Mouse (Mus musculus) MEL (cell line): ENCODE measurements around the gene Dda1. TPM values are rescaled to one million over a fixed set of nuclear protein-coding genes. Genes with fewer than 3 reads are reported as not detected.

Experiments
- DNase-seq: peaks from one replicate; pipeline ENCODE4 v3.0.0; 2011; ENCODE audit warnings: low read depth, low spot score
- H3K27ac ChIP-seq: 2 replicates; pipeline ENCODE4 v1.5.1; 2012; ENCODE audit warnings: low read depth, mild to moderate bottlenecking, control low read depth, low read length, moderate library complexity; ENCODE audit not compliant: control insufficient read depth
- H3K27me3 ChIP-seq, 2 experiments: fragments of 150-350 bp in 1 of 2; sonication (generic) in 1 of 2; 2 replicates each; pipeline ENCODE4 v1.6.1; 2012; ENCODE audit warnings: low read length in 2 of 2, mild to moderate bottlenecking in 2 of 2, improper control_type of control experiment in 1 of 2, moderate library complexity in 1 of 2; ENCODE audit not compliant: insufficient read depth in 2 of 2, control insufficient read depth in 1 of 2
- H3K36me3 ChIP-seq, 2 experiments: 2 replicates each; pipeline ENCODE4 v1.6.1; 2012 to 2014; ENCODE audit warnings: low read length in 2 of 2, improper control_type of control experiment in 1 of 2, inconsistent platforms in 1 of 2, mild to moderate bottlenecking in 1 of 2; ENCODE audit not compliant: insufficient read depth in 2 of 2, control insufficient read depth in 1 of 2
- H3K4me1 ChIP-seq, 2 experiments: fragments of 150-350 bp in 1 of 2; sonication (generic) in 1 of 2; 2 replicates each; pipeline ENCODE4 v1.6.1; 2012; ENCODE audit warnings: low read length in 2 of 2, improper control_type of control experiment in 1 of 2, mild to moderate bottlenecking in 1 of 2; ENCODE audit not compliant: insufficient read depth in 2 of 2, control insufficient read depth in 1 of 2
- H3K4me3 ChIP-seq, 2 experiments: fragments of 150-350 bp in 1 of 2; sonication (generic) in 1 of 2; 2 replicates each; pipeline ENCODE4 v1.5.1; 2012; ENCODE audit warnings: low read depth in 2 of 2, low read length in 2 of 2, mild to moderate bottlenecking in 2 of 2, moderate library complexity in 2 of 2, control low read depth in 1 of 2, improper control_type of control experiment in 1 of 2; ENCODE audit not compliant: control insufficient read depth in 1 of 2, insufficient read depth in 1 of 2
- H3K79me2 ChIP-seq: 2 replicates; pipeline ENCODE4 v1.6.1; 2012; ENCODE audit warnings: mild to moderate bottlenecking, low read length, moderate library complexity; ENCODE audit not compliant: control insufficient read depth, poor library complexity, insufficient read depth
- H3K9ac ChIP-seq: 2 replicates; pipeline ENCODE4 v1.6.1; 2012; ENCODE audit warnings: low read depth, mild to moderate bottlenecking, control low read depth, low read length, moderate library complexity; ENCODE audit not compliant: control insufficient read depth, poor library complexity, severe bottlenecking
- H3K9me3 ChIP-seq: fragments of 150-350 bp; sonication (generic); replicated peaks from 2 replicates; pipeline ENCODE4 v1.6.1; 2012; ENCODE audit warnings: mild to moderate bottlenecking, low read length, improper control_type of control experiment, moderate library complexity; ENCODE audit not compliant: insufficient read depth
- CHD1 ChIP-seq: IDR thresholded peaks from 2 replicates; pipeline ENCODE4 v1.6.1; 2012; ENCODE audit warnings: low read depth, mild to moderate bottlenecking, inconsistent platforms, low read length, improper control_type of control experiment
- CHD2 ChIP-seq: IDR thresholded peaks from 2 replicates; pipeline ENCODE4 v1.6.1; 2011; ENCODE audit warnings: low read length, improper control_type of control experiment
- CTCF ChIP-seq, 3 experiments: IDR thresholded peaks in 2 of 3; conservative IDR thresholded peaks in 1 of 3; 2 replicates each; pipeline ENCODE4 v1.5.1; 2011 to 2012; ENCODE audit warnings: low read length in 3 of 3, low read depth in 2 of 3, mild to moderate bottlenecking in 2 of 3, improper control_type of control experiment in 1 of 3, inconsistent platforms in 1 of 3, mixed read lengths in 1 of 3, moderate library complexity in 1 of 3; ENCODE audit not compliant: control insufficient read depth in 1 of 3, insufficient read depth in 1 of 3, poor library complexity in 1 of 3, severe bottlenecking in 1 of 3
- E2F4 ChIP-seq: IDR thresholded peaks from 2 replicates; pipeline ENCODE4 v1.6.1; 2011; ENCODE audit warnings: low read depth, low read length, improper control_type of control experiment, borderline replicate concordance
- ELF1 ChIP-seq: IDR thresholded peaks from 2 replicates; pipeline ENCODE4 v1.6.1; 2014; ENCODE audit warnings: low read depth, mild to moderate bottlenecking, inconsistent platforms, low read length, improper control_type of control experiment, moderate library complexity
- EP300 ChIP-seq, 2 experiments: IDR thresholded peaks; 2 replicates each; pipeline ENCODE4 v1.6.1; 2011; ENCODE audit warnings: improper control_type of control experiment in 2 of 2, low read length in 2 of 2, low read depth in 1 of 2, mild to moderate bottlenecking in 1 of 2
- ETS1 ChIP-seq: IDR thresholded peaks from 2 replicates; pipeline ENCODE4 v1.6.1; 2012; ENCODE audit warnings: low read depth, mild to moderate bottlenecking, inconsistent platforms, low read length, improper control_type of control experiment, moderate library complexity
- GABPA ChIP-seq: IDR thresholded peaks from 2 replicates; pipeline ENCODE4 v1.6.1; 2012; ENCODE audit warnings: low read depth, mild to moderate bottlenecking, inconsistent platforms, low read length, improper control_type of control experiment, moderate library complexity
- MAFK ChIP-seq: IDR thresholded peaks from 2 replicates; pipeline ENCODE4 v1.6.1; 2011; ENCODE audit warnings: low read depth, mild to moderate bottlenecking, low read length, improper control_type of control experiment, borderline replicate concordance
- MAX ChIP-seq: IDR thresholded peaks from 2 replicates; pipeline ENCODE4 v1.6.1; 2011; ENCODE audit warnings: low read length, improper control_type of control experiment
- MAZ ChIP-seq: IDR thresholded peaks from 2 replicates; pipeline ENCODE4 v1.6.1; 2012; ENCODE audit warnings: low read depth, mild to moderate bottlenecking, inconsistent platforms, low read length, improper control_type of control experiment
- MXI1 ChIP-seq: IDR thresholded peaks from 2 replicates; pipeline ENCODE4 v1.6.1; 2011; ENCODE audit warnings: mild to moderate bottlenecking, low read depth, low read length, improper control_type of control experiment
- MYC ChIP-seq: IDR thresholded peaks from 2 replicates; pipeline ENCODE4 v1.6.1; 2011; ENCODE audit warnings: low read depth, mild to moderate bottlenecking, low read length, improper control_type of control experiment, moderate library complexity
- NRF1 ChIP-seq: IDR thresholded peaks from 2 replicates; pipeline ENCODE4 v1.6.1; 2014; ENCODE audit warnings: low read depth, mild to moderate bottlenecking, inconsistent platforms, low read length, improper control_type of control experiment, moderate library complexity; ENCODE audit not compliant: poor library complexity, insufficient read depth, severe bottlenecking
- POLR2A ChIP-seq, 2 experiments: IDR thresholded peaks; 2 replicates each; pipeline ENCODE4 v1.6.1; 2011 to 2012; ENCODE audit warnings: low read length in 2 of 2, mild to moderate bottlenecking in 2 of 2, control low read depth in 1 of 2, improper control_type of control experiment in 1 of 2, low read depth in 1 of 2, moderate library complexity in 1 of 2; ENCODE audit not compliant: control insufficient read depth in 1 of 2, insufficient read depth in 1 of 2, poor library complexity in 1 of 2
- TBP ChIP-seq: IDR thresholded peaks from 2 replicates; pipeline ENCODE4 v1.8.0; 2011; ENCODE audit warnings: low read depth, low read length, improper control_type of control experiment
- TCF12 ChIP-seq: IDR thresholded peaks from 2 replicates; pipeline ENCODE4 v1.6.1; 2014; ENCODE audit warnings: low read depth, mild to moderate bottlenecking, inconsistent platforms, low read length, improper control_type of control experiment, moderate library complexity
- ZC3H11A ChIP-seq: IDR thresholded peaks from 2 replicates; pipeline ENCODE4 v1.6.1; 2012; ENCODE audit warnings: low read depth, mild to moderate bottlenecking, inconsistent platforms, low read length, improper control_type of control experiment
- ZMIZ1 ChIP-seq: IDR thresholded peaks from 2 replicates; pipeline ENCODE4 v1.6.1; 2012; ENCODE audit warnings: low read depth, mild to moderate bottlenecking, inconsistent platforms, low read length, improper control_type of control experiment, moderate library complexity
- ZNF384 ChIP-seq: IDR thresholded peaks from 2 replicates; pipeline ENCODE4 v1.6.1; 2012; ENCODE audit warnings: low read depth, mild to moderate bottlenecking, inconsistent platforms, low read length, improper control_type of control experiment
- polyA plus RNA-seq, 2 experiments: library from polyadenylated mRNA; stranded (reverse) in 1 of 2; unstranded in 1 of 2; fragments of >175 nt in 1 of 2; fragments of >200 nt in 1 of 2; gene quantifications; 2 replicates each; pipeline versions ENCODE4 v1.2.1 to v1.2.4; 2012; ENCODE audit warnings: low replicate concordance in 2 of 2, low read depth in 1 of 2; ENCODE audit not compliant: insufficient read length in 2 of 2, insufficient read depth in 1 of 2, missing spikeins in 1 of 2
- total RNA-seq: library from RNA; depleted of rRNA; stranded (reverse); fragments of 300-350 nt; gene quantifications from 2 replicates; pipeline ENCODE4 v1.2.3, GENCODE M21; 2012

The Dda1 gene
- total and polyA plus RNA-seq, 3 experiments: 59.6 to 110 TPM; not detected in 1

- Histone ChIP-seq H3K36me3 (no peaks in the 10 kb centered on the region), H3K9me3 (no peaks in the 10 kb centered on the region), H3K9ac (no peak overlapping the region), H3K4me1 (no peaks in the 10 kb centered on the region), H3K4me3 (no peak overlapping the region), H3K79me2 (no peaks in the 10 kb centered on the region), H3K27me3 (peaks cover 0 to 1% of the 10 kb centered on the region in 2 experiments; a peak in 2 of 4 replicates), H3K27ac (no peak overlapping the region)
- DNase-seq: no peak
- TF ChIP-seq MYC: no peak
- TF ChIP-seq MAX: no peak
- TF ChIP-seq EP300 (IDR thresholded peaks at IDR 0.05; ENCODE audit: low read depth in 1 of 2, low read length in 2 of 2): no peak
Measured at GRCm38 (mm10) chr8:71451337-71451736, 17.7 kb upstream of the Dda1 start.

GRCm38 (mm10) chr8:71451777-71452176 is 17.2 kb upstream of the Dda1 start:
- no peak for DNase-seq
- H3K27me3 ChIP-seq: peaks cover 0 to 1% of the 10 kb centered on the region in 2 experiments; a peak in 2 of 4 replicates

GRCm38 (mm10) chr8:71452669-71453068 is 16.3 kb upstream of the Dda1 start:
- H3K79me2 ChIP-seq: no peaks in the 10 kb centered on the region
- H3K4me1 ChIP-seq: no peaks in the 10 kb centered on the region
- TF ChIP-seq CHD2: no peak
- no peak for TF ChIP-seq POLR2A (IDR thresholded peaks at IDR 0.05; ENCODE audit: control insufficient read depth in 1 of 2, insufficient read depth in 1 of 2, low read depth in 1 of 2, low read length in 2 of 2, poor library complexity in 1 of 2)
- no peak for TF ChIP-seq MXI1
- no peak for TF ChIP-seq MAFK
- no peak for TF ChIP-seq E2F4
- TF ChIP-seq TCF12: no peak
- TF ChIP-seq MAX: no peak
- TF ChIP-seq ELF1: no peak
- TF ChIP-seq CHD1: no peak
- TF ChIP-seq TBP: no peak
- H3K27ac ChIP-seq: no peak overlapping the region
- no peaks in the 10 kb centered on the region; a peak in 2 of 4 replicates for H3K27me3 ChIP-seq
- H3K9ac ChIP-seq: no peak overlapping the region
- no peaks in the 10 kb centered on the region for H3K36me3 ChIP-seq
- no peak overlapping the region for H3K4me3 ChIP-seq
- H3K9me3 ChIP-seq: no peaks in the 10 kb centered on the region
- DNase-seq: no peak

More at GRCm38 (mm10) chr8:71451777-71452176, 17.2 kb upstream of the Dda1 start:
- Histone ChIP-seq H3K27ac (no peak overlapping the region), H3K4me3 (no peak overlapping the region), H3K4me1 (no peaks in the 10 kb centered on the region), H3K9me3 (no peaks in the 10 kb centered on the region), H3K79me2 (no peaks in the 10 kb centered on the region), H3K36me3 (no peaks in the 10 kb centered on the region)
- TF ChIP-seq GABPA: no peak
- no peak for TF ChIP-seq CTCF (IDR thresholded peaks at IDR 0.05 in 2 of 3, conservative IDR thresholded peaks at IDR 0.05 in 1 of 3; ENCODE audit: control insufficient read depth in 1 of 3, insufficient read depth in 1 of 3, low read depth in 2 of 3, low read length in 3 of 3, poor library complexity in 1 of 3, severe bottlenecking in 1 of 3)
- TF ChIP-seq ZC3H11A: no peak
- TF ChIP-seq MAZ: no peak
- no peak for TF ChIP-seq ETS1
- no peak for TF ChIP-seq NRF1
- no peak for TF ChIP-seq E2F4
- TF ChIP-seq ZMIZ1: no peak
- no peak for TF ChIP-seq ZNF384
- TF ChIP-seq, all 39 proteins: peak for 0
- H3K9ac ChIP-seq: no peak overlapping the region
